Mouse (Mus musculus) heart, embryonic 13.5 days (tissue): ENCODE measurements around the gene Srp68. TPM values are rescaled to one million over a fixed set of nuclear protein-coding genes. Genes with fewer than 3 reads are reported as not detected.
"Not testable (repeated sequence)": the region's sequence is repeated elsewhere in the genome, so short reads cannot be mapped to it uniquely, and the experiment has no call there.

ENCODE experiments used
- ATAC-seq: fragments of 200-750 bp; cut with Nextera tagmentation; 2 replicates; pipeline ENCODE4 v1.8.0; 2017; ENCODE audit warnings: moderate TSS enrichment; ENCODE audit not compliant: insufficient number of reproducible peaks, low FRiP score, low TSS enrichment; ENCODE audit errors: extremely low read depth
- H3K27ac ChIP-seq: fragments of 300-500 bp; sonication (generic); replicated peaks from 2 replicates; pipeline ENCODE4 v1.5.1; 2015; ENCODE audit warnings: moderate library complexity, mild to moderate bottlenecking, inconsistent platforms
- H3K27me3 ChIP-seq: fragments of 300-500 bp; sonication (generic); replicated peaks from 2 replicates; pipeline ENCODE4 v1.6.1; 2015; ENCODE audit warnings: mild to moderate bottlenecking, inconsistent platforms
- H3K36me3 ChIP-seq: fragments of 300-500 bp; sonication (generic); 2 replicates; pipeline ENCODE4 v1.6.1; 2015; ENCODE audit warnings: mild to moderate bottlenecking, inconsistent platforms
- H3K4me1 ChIP-seq: fragments of 300-500 bp; sonication (generic); 2 replicates; pipeline ENCODE4 v1.6.1; 2015; ENCODE audit warnings: inconsistent platforms
- H3K4me2 ChIP-seq: fragments of 300-500 bp; sonication (generic); 2 replicates; pipeline ENCODE4 v1.6.1; 2015; ENCODE audit warnings: inconsistent platforms, mild to moderate bottlenecking, moderate library complexity
- H3K4me3 ChIP-seq: fragments of 300-500 bp; sonication (generic); 2 replicates; pipeline ENCODE4 v1.5.1; 2015; ENCODE audit warnings: moderate library complexity, mild to moderate bottlenecking, inconsistent platforms
- H3K9ac ChIP-seq: fragments of 300-500 bp; sonication (generic); 2 replicates; pipeline ENCODE4 v1.6.1; 2015; ENCODE audit warnings: inconsistent platforms, mild to moderate bottlenecking, moderate library complexity
- H3K9me3 ChIP-seq: fragments of 300-500 bp; sonication (generic); 2 replicates; pipeline ENCODE4 v1.6.1; 2016; ENCODE audit warnings: inconsistent platforms
- WGBS: fragments of 180-500 bp; shearing (Covaris S2); methylation state at CpG from one replicate; pipeline ENCODE4 v1.1.7; 2015; ENCODE audit warnings: mixed read lengths; 5-methylcytosine and 5-hydroxymethylcytosine counted together
- polyA plus RNA-seq: library from polyadenylated mRNA; unstranded; fragments of >200 nt; fragmentation: Nextera tagmentation; extraction: Ambion mirVana; gene quantifications from 2 replicates; pipeline ENCODE4 v1.2.1, GENCODE M21; 2015

Srp68 gene
- polyA plus RNA-seq, 1 experiment from 2014 or later: 63.6 TPM

DNA sequence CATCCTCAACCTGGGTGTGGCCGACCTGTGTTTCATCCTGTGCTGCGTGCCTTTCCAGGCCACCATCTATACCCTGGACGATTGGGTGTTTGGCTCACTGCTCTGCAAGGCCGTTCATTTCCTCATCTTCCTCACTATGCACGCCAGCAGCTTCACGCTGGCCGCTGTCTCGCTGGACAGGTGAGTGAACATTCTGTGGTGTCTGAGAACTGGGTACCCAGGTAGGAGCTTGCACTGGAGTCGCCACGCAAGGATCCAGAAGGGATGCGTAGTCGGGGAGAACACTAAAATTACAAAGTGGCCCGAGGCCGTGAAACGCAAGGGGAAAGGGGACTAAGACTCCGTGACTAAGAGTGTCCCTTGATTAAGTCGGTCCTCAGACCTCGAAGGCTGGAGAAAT is 7.7 kb upstream of the Srp68 start:
- H3K4me2 ChIP-seq: peak overlapping the region; percentile 68
- H3K4me1 ChIP-seq: peaks cover 25% of the 10 kb centered on the region
- H3K27me3 ChIP-seq: peaks cover 73% of the 10 kb centered on the region
- H3K9ac ChIP-seq: peak overlapping the region; percentile 51; the same call in 1 of the 2 replicates
- H3K4me3 ChIP-seq: peak overlapping the region; percentile 46
- no peak for ATAC-seq
- no peak overlapping the region for H3K27ac ChIP-seq
- H3K36me3 ChIP-seq: no peaks in the 10 kb centered on the region
- WGBS: 1% methylated on average over 18 of the region's 18 CpGs
- no peaks in the 10 kb centered on the region for H3K9me3 ChIP-seq

DNA sequence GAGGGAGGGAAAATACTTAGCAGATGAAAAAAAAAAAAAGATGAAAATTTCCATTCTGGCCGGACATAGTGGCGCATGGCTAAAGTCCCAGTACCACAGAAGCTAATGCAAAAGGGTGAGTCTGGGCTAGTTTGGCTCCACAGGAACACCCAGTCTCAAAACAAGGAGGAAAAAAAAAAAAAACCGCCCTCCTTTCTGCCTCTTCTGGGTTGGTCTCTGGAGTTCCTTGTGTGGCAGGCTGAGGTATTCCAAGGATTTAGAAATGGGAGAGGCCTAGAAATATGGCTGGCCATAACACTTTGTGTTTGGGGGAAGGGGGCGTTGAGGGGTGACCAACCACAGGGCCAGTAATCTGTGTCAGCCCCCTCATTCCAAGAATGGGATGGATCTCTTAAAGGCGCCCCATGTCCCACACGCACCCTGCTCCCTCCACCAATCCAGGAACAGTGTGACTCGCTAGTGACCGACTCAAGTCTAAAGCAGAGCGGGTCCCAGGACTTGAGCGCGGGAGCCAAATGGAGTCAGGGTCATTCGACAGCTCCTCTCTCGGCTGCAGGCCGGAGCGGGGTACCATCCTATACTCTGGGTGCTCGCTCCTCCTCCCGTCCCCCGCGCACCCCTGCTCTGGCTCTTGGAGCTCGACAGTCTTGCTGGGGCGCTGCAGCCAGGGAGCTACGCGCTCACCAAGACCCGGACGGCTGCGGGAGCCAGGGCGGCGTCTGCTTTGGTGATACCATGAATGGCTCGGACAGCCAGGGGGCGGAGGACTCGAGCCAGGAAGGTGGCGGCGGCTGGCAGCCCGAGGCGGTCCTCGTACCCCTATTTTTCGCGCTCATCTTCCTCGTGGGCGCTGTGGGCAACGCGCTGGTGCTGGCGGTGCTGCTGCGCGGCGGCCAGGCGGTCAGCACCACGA is 7.0 kb upstream of the Srp68 start, which contains the start of gene Galr2:
Gene Galr2 (plus strand): TSS at position 189 of the 913 bp plus-strand sequence.
- 6% methylated on average over 48 of the region's 48 CpGs for WGBS
- Histone ChIP-seq H3K4me2 (peak within 1 kb of the TSS; percentile 68), H3K4me3 (peak within 1 kb of the TSS; percentile 46), H3K9me3 (no peaks in the 10 kb centered on the region), H3K27me3 (peaks cover 69% of the 10 kb centered on the region), H3K9ac (peak within 1 kb of the TSS; percentile 51), H3K4me1 (peaks cover 25% of the 10 kb centered on the region), H3K27ac (no peak within 1 kb of the TSS), H3K36me3 (no peaks in the 10 kb centered on the region)
- ATAC-seq: no peak

DNA sequence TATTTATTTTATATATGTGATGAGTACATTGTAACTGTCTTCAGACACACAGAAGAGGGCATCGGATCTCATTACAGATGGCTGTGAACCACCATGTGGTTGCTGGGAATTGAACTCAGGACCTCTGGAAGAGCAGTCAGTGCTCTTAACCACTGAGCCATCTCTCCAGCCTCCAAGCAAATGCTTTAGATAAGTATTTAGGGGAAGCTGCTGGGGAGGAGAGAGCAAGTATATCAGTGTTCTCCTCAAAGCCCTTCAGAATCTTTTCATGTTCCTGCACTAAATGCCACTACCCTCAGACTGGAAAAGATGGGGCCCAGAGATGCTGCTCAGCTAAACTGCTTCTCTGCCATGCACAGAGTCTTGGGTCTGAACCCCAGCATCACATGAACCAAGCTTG is 3.2 kb upstream of the Srp68 start:
- H3K9me3 ChIP-seq, H3K36me3 ChIP-seq, ATAC-seq, H3K9ac ChIP-seq, H3K4me2 ChIP-seq, H3K4me3 ChIP-seq, H3K27ac ChIP-seq: not testable (repeated sequence)
- H3K4me1 ChIP-seq: peaks cover 30% of the 10 kb centered on the region
- H3K27me3 ChIP-seq: peaks cover 30% of the 10 kb centered on the region
- WGBS: 88% methylated on average over 1 of the region's 1 CpGs

DNA sequence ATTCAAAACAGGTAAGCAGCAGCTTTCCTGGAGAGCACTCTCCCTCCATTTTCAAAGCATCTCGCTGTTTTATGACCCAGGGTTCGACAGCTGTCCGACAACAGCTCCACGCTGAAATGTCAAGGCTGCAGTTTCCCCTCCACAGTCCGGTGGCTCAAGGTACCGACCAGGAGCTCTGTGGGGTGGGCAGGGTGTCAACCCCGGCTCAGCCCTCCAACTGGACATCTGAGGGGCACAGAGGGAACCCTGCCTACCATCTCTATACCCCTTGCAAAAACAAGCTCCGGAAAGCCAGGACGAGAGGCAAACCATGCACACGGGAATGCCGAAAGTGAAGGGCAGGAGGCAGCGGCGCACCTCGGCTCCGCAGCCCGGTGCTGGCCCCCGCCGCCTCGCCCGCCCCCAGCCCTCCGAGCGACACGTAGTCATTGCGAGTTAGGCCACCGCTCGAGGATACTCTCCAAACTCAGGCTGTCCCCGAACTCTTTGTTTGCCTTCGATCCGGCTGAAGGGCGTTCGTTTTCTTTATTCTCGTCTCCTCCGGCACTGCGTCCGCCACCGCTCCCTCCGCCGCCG is 460 bp downstream of the Srp68 start:
- ATAC-seq: peak; percentile 4; the same call in 1 of the 2 replicates
- H3K4me1 ChIP-seq: peaks cover 26% of the 10 kb centered on the region
- peak overlapping the region; percentile 98 for H3K4me3 ChIP-seq
- no peaks in the 10 kb centered on the region for H3K9me3 ChIP-seq
- H3K27ac ChIP-seq: peak overlapping the region; percentile 82
- peak overlapping the region; percentile 81 for H3K4me2 ChIP-seq
- WGBS: under 1% methylated on average over 39 of the region's 39 CpGs
- peaks cover 40% of the 10 kb centered on the region for H3K36me3 ChIP-seq
- H3K27me3 ChIP-seq: 0 out of 2 replicates have a peak, but pooled peaks cover 4% of the 10 kb centered on the region
- peak overlapping the region; percentile 99 for H3K9ac ChIP-seq

DNA sequence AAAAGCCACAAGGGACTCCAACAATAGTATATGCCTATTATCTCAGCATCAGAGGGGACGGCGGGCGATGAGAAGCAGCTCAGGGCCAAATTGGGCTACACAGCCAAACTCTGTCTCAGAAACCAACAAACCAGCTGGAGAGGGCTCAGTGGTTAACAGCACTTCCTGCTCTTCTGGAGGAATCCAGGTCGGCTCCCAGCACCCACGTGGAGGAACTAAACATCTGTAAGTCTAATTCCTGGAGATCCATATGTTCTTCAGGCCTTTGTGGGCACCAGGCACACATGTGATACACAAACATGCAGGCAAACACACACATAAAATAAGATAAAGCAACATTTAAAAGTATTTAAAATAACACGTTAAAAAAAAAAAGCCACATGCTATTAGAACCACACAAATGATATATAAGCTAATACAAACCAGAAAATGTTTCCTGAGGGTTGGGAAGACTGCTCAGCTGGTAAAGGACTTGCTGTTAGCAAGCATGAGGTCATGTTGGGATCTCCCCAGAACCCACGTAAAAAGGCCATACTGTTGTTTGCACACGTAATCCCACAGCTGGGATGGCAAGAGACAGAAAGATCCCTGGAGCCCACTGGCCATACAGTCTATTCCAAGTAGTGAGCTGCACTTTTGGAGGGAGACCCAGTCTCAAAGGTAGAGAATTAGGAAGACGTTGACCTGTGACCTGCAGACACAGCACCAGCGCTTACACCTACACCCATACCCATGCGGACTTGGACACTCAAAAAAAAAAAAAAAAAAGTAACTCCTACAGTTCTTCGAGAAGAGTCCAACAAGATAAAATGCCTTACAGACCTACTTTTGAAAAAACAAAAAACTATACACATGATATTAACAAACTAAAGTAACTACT is 1.2 kb downstream of the Srp68 start:
- no peak overlapping the region for H3K27ac ChIP-seq
- H3K4me1 ChIP-seq: peaks cover 26% of the 10 kb centered on the region
- 0 out of 2 replicates have a peak, but pooled peaks cover 4% of the 10 kb centered on the region for H3K27me3 ChIP-seq
- no peaks in the 10 kb centered on the region for H3K9me3 ChIP-seq
- peak overlapping the region; percentile 81 for H3K4me2 ChIP-seq
- 39% methylated on average over 12 of the region's 12 CpGs for WGBS
- peaks cover 47% of the 10 kb centered on the region for H3K36me3 ChIP-seq
- peak overlapping the region; percentile 98 for H3K4me3 ChIP-seq
- ATAC-seq: no peak
- H3K9ac ChIP-seq: peak overlapping the region; percentile 99

DNA sequence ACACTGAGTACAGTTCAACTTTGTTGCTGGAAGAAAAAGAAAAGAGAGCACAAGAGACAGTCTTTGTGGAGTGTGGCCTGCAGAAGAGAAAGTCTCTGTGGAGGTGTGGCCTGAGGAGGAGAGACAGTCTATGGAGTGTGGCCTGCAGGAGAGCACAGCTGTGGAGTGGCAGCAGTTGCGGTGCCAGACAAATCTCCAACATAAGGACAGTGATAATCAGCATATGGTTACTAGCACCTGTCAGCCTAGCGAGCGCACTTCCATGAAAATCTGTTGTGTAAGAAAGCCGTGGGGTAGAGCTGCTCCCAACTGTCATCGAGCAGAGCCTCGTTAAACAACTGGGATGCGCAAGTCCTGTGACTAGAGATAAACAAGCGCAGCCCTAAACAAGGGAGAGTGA is 4.5 kb downstream of the Srp68 start:
- H3K4me3 ChIP-seq: no peak overlapping the region
- H3K9me3 ChIP-seq: no peaks in the 10 kb centered on the region
- no peaks in the 10 kb centered on the region for H3K27me3 ChIP-seq
- no peak overlapping the region for H3K4me2 ChIP-seq
- ATAC-seq: no peak
- H3K9ac ChIP-seq: no peak overlapping the region
- H3K27ac ChIP-seq: no peak overlapping the region
- peaks cover 80% of the 10 kb centered on the region for H3K36me3 ChIP-seq
- WGBS: 90% methylated on average over 8 of the region's 8 CpGs
- peaks cover 22% of the 10 kb centered on the region for H3K4me1 ChIP-seq

DNA sequence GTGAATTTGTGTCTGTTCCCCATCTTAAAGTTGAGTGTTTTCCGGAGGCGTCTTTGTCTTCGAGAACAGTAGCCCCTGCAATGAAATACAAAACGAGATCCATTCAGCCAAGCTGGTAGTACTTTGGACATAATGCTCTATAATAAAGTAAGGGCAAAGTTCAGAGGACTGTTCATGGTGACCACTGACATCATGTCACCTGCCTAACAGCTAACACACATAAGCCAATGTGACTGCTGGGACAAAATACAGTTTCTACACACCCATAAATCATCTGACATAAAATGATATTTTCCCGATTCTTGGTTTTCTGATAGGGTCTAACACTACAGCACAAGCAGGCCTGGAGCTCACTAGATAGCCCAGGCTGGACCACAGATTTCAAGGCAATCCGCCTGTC is 5.7 kb downstream of the Srp68 start:
- H3K27me3 ChIP-seq: no peaks in the 10 kb centered on the region
- no peak overlapping the region for H3K9ac ChIP-seq
- H3K4me3 ChIP-seq: no peak overlapping the region
- H3K4me2 ChIP-seq: no peak overlapping the region
- H3K27ac ChIP-seq: no peak overlapping the region
- peaks cover 92% of the 10 kb centered on the region for H3K36me3 ChIP-seq
- 91% methylated on average over 6 of the region's 6 CpGs for WGBS
- no peak for ATAC-seq
- H3K4me1 ChIP-seq: peaks cover 19% of the 10 kb centered on the region
- H3K9me3 ChIP-seq: no peaks in the 10 kb centered on the region

DNA sequence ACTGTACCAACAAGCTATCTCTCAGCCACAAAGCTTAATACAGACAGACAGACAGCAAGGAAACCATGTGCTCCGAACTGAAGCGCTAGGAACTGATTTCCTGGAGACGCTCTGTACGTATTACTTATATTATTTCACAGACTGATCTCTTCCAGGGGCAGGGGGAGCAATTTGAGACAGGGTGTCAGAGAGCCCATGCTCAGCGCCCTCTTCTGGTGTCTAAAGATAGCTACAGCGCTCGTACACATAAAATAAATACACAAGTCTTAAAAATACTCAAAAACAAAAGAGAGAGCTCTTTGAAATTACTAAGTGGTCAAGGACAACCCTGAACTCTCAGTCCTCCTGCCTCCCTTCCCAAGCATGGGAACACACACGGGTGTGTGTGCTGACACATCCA is 6.4 kb downstream of the Srp68 start:
- Histone ChIP-seq H3K4me2 (no peak overlapping the region), H3K9me3 (no peaks in the 10 kb centered on the region), H3K36me3 (peaks cover 98% of the 10 kb centered on the region), H3K4me1 (peaks cover 14% of the 10 kb centered on the region), H3K9ac (no peak overlapping the region), H3K27me3 (no peaks in the 10 kb centered on the region), H3K27ac (no peak overlapping the region), H3K4me3 (no peak overlapping the region)
- WGBS: 81% methylated on average over 8 of the region's 8 CpGs
- ATAC-seq: no peak

DNA sequence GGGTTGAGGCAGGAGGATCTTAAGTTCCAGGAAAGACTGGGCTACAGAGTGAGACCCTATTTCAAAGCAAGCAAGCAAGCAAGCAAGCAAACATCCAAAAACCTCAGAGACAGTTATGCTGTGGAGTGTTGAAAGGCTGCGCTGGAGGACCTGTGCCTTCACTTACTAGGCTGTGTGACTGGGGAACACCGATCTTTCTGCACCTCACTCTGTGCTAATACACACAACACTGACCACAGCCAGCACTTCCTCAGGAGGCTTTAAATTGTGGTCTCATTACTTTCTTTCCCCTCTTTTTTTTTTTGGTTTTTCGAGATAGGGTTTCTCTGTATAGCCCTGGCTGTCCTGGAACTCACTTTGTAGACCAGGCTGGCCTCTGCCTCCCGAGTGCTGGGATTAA is 8.2 kb downstream of the Srp68 start:
- peaks cover 100% of the 10 kb centered on the region for H3K36me3 ChIP-seq
- WGBS: 90% methylated on average over 4 of the region's 4 CpGs
- no peak overlapping the region for H3K27ac ChIP-seq
- H3K4me3 ChIP-seq: no peak overlapping the region
- H3K9ac ChIP-seq: no peak overlapping the region
- no peaks in the 10 kb centered on the region; the same call in 1 of the 2 replicates for H3K4me1 ChIP-seq
- no peak for ATAC-seq
- H3K9me3 ChIP-seq: no peaks in the 10 kb centered on the region
- H3K27me3 ChIP-seq: no peaks in the 10 kb centered on the region
- H3K4me2 ChIP-seq: no peak overlapping the region

DNA sequence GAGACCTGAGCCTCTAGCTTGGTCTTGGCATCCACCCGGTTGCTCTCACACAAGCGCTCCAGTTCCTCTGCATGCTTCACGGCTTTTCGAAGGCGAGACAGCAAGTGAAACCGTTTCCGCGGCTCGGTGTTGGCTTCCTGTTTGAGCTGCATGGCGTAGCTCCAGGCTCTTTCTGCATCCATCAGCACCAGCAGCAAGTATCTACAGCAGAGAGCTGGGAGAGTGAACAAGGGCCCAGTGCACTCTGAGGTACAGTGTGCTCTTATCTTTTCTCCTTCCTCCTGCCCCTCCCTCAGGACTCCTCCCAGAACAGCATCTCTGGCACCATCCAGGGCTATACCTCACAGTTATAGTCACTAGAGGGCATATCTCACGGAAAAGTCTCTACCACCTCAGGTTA is 8.7 kb downstream of the Srp68 start:
- peaks cover 100% of the 10 kb centered on the region for H3K36me3 ChIP-seq
- no peaks in the 10 kb centered on the region for H3K4me1 ChIP-seq
- H3K9ac ChIP-seq: no peak overlapping the region
- H3K27ac ChIP-seq: no peak overlapping the region
- no peak overlapping the region for H3K4me3 ChIP-seq
- H3K27me3 ChIP-seq: no peaks in the 10 kb centered on the region
- H3K9me3 ChIP-seq: no peaks in the 10 kb centered on the region
- no peak for ATAC-seq
- H3K4me2 ChIP-seq: no peak overlapping the region
- WGBS: 85% methylated on average over 11 of the region's 11 CpGs

DNA sequence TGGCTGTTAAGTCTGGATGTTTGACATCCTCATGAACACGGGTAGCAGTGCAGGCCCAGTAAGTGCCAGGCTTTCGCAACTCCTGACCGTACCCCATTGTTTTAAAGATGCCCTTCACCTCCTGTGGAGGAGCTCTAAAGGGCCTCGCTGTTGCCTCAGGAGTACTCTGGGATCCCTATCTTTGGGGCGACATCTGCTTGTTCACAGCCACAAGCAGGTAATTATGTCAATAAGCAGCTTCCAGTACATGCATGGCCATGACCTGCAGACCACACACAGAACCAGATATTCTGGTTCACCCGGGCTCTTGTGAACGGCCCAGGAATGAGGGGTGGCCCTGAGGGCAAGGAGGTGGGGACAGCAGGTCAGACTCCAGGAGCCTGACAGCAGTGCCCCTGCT is 13.8 kb downstream of the Srp68 start:
- no peaks in the 10 kb centered on the region for H3K27me3 ChIP-seq
- H3K4me3 ChIP-seq: no peak overlapping the region
- no peak overlapping the region for H3K4me2 ChIP-seq
- peaks cover 100% of the 10 kb centered on the region for H3K36me3 ChIP-seq
- no peak overlapping the region for H3K27ac ChIP-seq
- 0 out of 2 replicates have a peak, but pooled peaks cover 3% of the 10 kb centered on the region for H3K4me1 ChIP-seq
- no peak for ATAC-seq
- no peak overlapping the region for H3K9ac ChIP-seq
- WGBS: 86% methylated on average over 7 of the region's 7 CpGs
- H3K9me3 ChIP-seq: no peaks in the 10 kb centered on the region
